Comparison of ENCODE assay signal across 15 mouse cellular contexts in genomic region chr5:25031456-25031856, GRCm38 (mm10).
DNase-seq lines count a peak whose midpoint lies in the region; ATAC-seq lines count a peak whose summit lies in the region.
"Had no signal": no experiment of that assay in that cellular context is flagged by ENCODE, and none has a peak within 500 bp of the region (broad histone marks: within the 10 kb centered on the region; RNA-seq: fewer than 3 reads in every experiment).

No protein-coding gene starts in this region.

- peak overlapping the region; percentile 37 for H3K27ac ChIP-seq in liver, embryonic 16.5 days (ENCODE audit: low read length)
- no peak overlapping the region for H3K27ac ChIP-seq in limb, embryonic 10.5 days
- H3K27ac ChIP-seq: embryonic facial prominence, embryonic 15.5 days; hindbrain, embryonic 14.5 days; midbrain, embryonic 13.5 days; neural tube, embryonic 13.5 days had no signal

- WGBS in liver, embryonic 16.5 days (ENCODE audit: insufficient replicate concordance), result 25% methylated on average over 4 of the region's 4 CpGs
- 76% methylated on average over 4 of the region's 4 CpGs for WGBS in limb, embryonic 10.5 days

- ATAC-seq in granulocyte monocyte progenitor cell, adult 5-6 weeks (replicated peaks; ENCODE audit: poor library complexity, severe bottlenecking), result peak; percentile 66
- peak; percentile 47; the same call in 1 of the 2 replicates for ATAC-seq in liver, embryonic 16.5 days (ENCODE audit: low read depth)
- ATAC-seq: midbrain, embryonic 13.5 days had no signal

- no peaks in the 10 kb centered on the region for H3K9me3 ChIP-seq in liver, embryonic 16.5 days (replicated peaks; ENCODE audit: control insufficient read depth, low read length)
- no peaks in the 10 kb centered on the region for H3K9me3 ChIP-seq in limb, embryonic 10.5 days (replicated peaks)
- H3K9me3 ChIP-seq: embryonic facial prominence, embryonic 15.5 days; midbrain, embryonic 13.5 days; neural tube, embryonic 13.5 days had no signal

- H3K9ac ChIP-seq in liver, embryonic 16.5 days (ENCODE audit: low read depth, low read length), result no peak overlapping the region
- H3K9ac ChIP-seq: embryonic facial prominence, embryonic 15.5 days; hindbrain, embryonic 14.5 days; midbrain, embryonic 13.5 days; neural tube, embryonic 13.5 days had no signal

- no peak overlapping the region for H3K4me2 ChIP-seq in liver, embryonic 16.5 days (ENCODE audit: low read depth, low read length)
- H3K4me2 ChIP-seq: embryonic facial prominence, embryonic 15.5 days; hindbrain, embryonic 14.5 days; midbrain, embryonic 13.5 days; neural tube, embryonic 13.5 days had no signal

- no peak overlapping the region for H3K4me3 ChIP-seq in liver, embryonic 16.5 days (ENCODE audit: low read depth, low read length)
- H3K4me3 ChIP-seq in limb, embryonic 10.5 days, result no peak overlapping the region
- H3K4me3 ChIP-seq: embryonic facial prominence, embryonic 15.5 days; midbrain, embryonic 13.5 days; neural tube, embryonic 13.5 days had no signal

- intact Hi-C loops in left cerebral cortex, postnatal 4 days (cut with DNase I), result no loop called here

- no peaks in the 10 kb centered on the region for H3K27me3 ChIP-seq in liver, embryonic 16.5 days (ENCODE audit: control insufficient read depth, insufficient read depth, low read depth, low read length)
- no peaks in the 10 kb centered on the region for H3K27me3 ChIP-seq in limb, embryonic 10.5 days (ENCODE audit: low read depth, poor library complexity, severe bottlenecking)
- H3K27me3 ChIP-seq: embryonic facial prominence, embryonic 15.5 days; midbrain, embryonic 13.5 days; neural tube, embryonic 13.5 days had no signal

- peak; percentile 62 to 67 for DNase-seq in left cerebral cortex, adult 18-20 months (ENCODE audit: low spot score in 2 of 2)
- DNase-seq in left cerebral cortex, postnatal 4 days, result no peak
- peak; percentile 36 to 43 for DNase-seq in layer of hippocampus, postnatal 10 days (ENCODE audit: low spot score in 2 of 2)
- DNase-seq in ovary, postnatal 10 days (ENCODE audit: low spot score), result no peak
- no peak for DNase-seq in cerebellum, adult 11-12 months
- DNase-seq in limb, embryonic 10.5 days (ENCODE audit: low spot score), result no peak
- DNase-seq: cerebellum, postnatal 25 days; kidney, postnatal 10 days; lung, adult 2 months had no signal

- peaks cover 4% of the 10 kb centered on the region for H3K4me1 ChIP-seq in liver, embryonic 16.5 days (ENCODE audit: control insufficient read depth, low read depth, low read length)
- peaks cover 21% of the 10 kb centered on the region; the same call in 1 of the 2 replicates for H3K4me1 ChIP-seq in limb, embryonic 10.5 days
- H3K4me1 ChIP-seq: embryonic facial prominence, embryonic 15.5 days; midbrain, embryonic 13.5 days; neural tube, embryonic 13.5 days had no signal

- H3K36me3 ChIP-seq in liver, embryonic 16.5 days (ENCODE audit: control insufficient read depth, insufficient read depth), result no peaks in the 10 kb centered on the region
- H3K36me3 ChIP-seq in limb, embryonic 10.5 days, result no peaks in the 10 kb centered on the region
- H3K36me3 ChIP-seq: embryonic facial prominence, embryonic 15.5 days; midbrain, embryonic 13.5 days; neural tube, embryonic 13.5 days had no signal

Comparison
In these comparisons a context has a peak if more than half of its experiments do, and no peak if none do; other contexts are left out.
1. DNase-seq: peak in left cerebral cortex, adult 18-20 months (2 of 2) and layer of hippocampus, postnatal 10 days (2 of 2); none in left cerebral cortex, postnatal 4 days (single experiment), ovary, postnatal 10 days (single experiment), cerebellum, adult 11-12 months (single experiment) and limb, embryonic 10.5 days (single experiment).